Mouse (Mus musculus) neural tube, embryonic 11.5 days (tissue): ENCODE results near the gene Fam43a. TPM values are rescaled to one million over a fixed set of nuclear protein-coding genes. Genes with fewer than 3 reads are reported as not detected.

Experiments
- ATAC-seq: fragments of 200-750 bp; cut with Nextera tagmentation; 2 replicates; pipeline ENCODE4 v1.8.0; 2017; ENCODE audit warnings: moderate number of reproducible peaks, mild to moderate bottlenecking, moderate TSS enrichment, moderate library complexity; ENCODE audit not compliant: insufficient read depth, low FRiP score, low TSS enrichment
- DNase-seq: peaks from one replicate; pipeline ENCODE4 v3.0.0-alpha.2; 2015; ENCODE audit warnings: low spot score
- H3K27ac ChIP-seq: fragments of 300-500 bp; sonication (generic); 2 replicates; pipeline ENCODE4 v1.5.1; 2014; ENCODE audit warnings: low read depth, mild to moderate bottlenecking, low read length
- H3K27me3 ChIP-seq: fragments of 300-500 bp; sonication (generic); 2 replicates; pipeline ENCODE4 v1.6.1; 2014; ENCODE audit warnings: mild to moderate bottlenecking, low read length, mixed read lengths; ENCODE audit not compliant: control insufficient read depth, insufficient read depth
- H3K36me3 ChIP-seq: fragments of 300-500 bp; sonication (generic); 2 replicates; pipeline ENCODE4 v1.6.1; 2014; ENCODE audit warnings: mild to moderate bottlenecking, low read length, moderate library complexity, mixed read lengths; ENCODE audit not compliant: control insufficient read depth, insufficient read depth
- H3K4me1 ChIP-seq: fragments of 300-500 bp; sonication (generic); 2 replicates; pipeline ENCODE4 v1.6.1; 2014; ENCODE audit warnings: low read length, mixed read lengths; ENCODE audit not compliant: control insufficient read depth, insufficient read depth
- H3K4me2 ChIP-seq: fragments of 300-500 bp; sonication (generic); 2 replicates; pipeline ENCODE4 v1.6.1; 2014; ENCODE audit warnings: low read depth, mild to moderate bottlenecking, moderate library complexity
- H3K4me3 ChIP-seq: fragments of 300-500 bp; sonication (generic); 2 replicates; pipeline ENCODE4 v1.5.1; 2014; ENCODE audit warnings: low read depth, low read length
- H3K9ac ChIP-seq: fragments of 300-500 bp; sonication (generic); 2 replicates; pipeline ENCODE4 v1.6.1; 2014; ENCODE audit warnings: mild to moderate bottlenecking, low read length
- H3K9me3 ChIP-seq: fragments of 300-500 bp; sonication (generic); 2 replicates; pipeline ENCODE4 v1.6.1; 2016; ENCODE audit warnings: low read length; ENCODE audit not compliant: control insufficient read depth
- WGBS: fragments of 180-500 bp; shearing (Covaris S2); extraction: QIAGEN DNeasy Blood & Tissue Kit; methylation state at CpG from one replicate; pipeline ENCODE4 v1.1.7; 2014; 5-methylcytosine and 5-hydroxymethylcytosine counted together
- polyA plus RNA-seq: library from polyadenylated mRNA; unstranded; fragments of >200 nt; fragmentation: Nextera tagmentation; extraction: Ambion mirVana; gene quantifications from 2 replicates; pipeline ENCODE4 v1.2.1, GENCODE M21; 2014

Gene Fam43a
- polyA plus RNA-seq, 1 experiment from 2014 or later, result 8.5 TPM

- Histone ChIP-seq H3K9me3 (no peaks in the 10 kb centered on the region), H3K36me3 (no peaks in the 10 kb centered on the region), H3K4me1 (no peaks in the 10 kb centered on the region), H3K4me2 (no peak overlapping the region), H3K27ac (no peak overlapping the region), H3K27me3 (no peaks in the 10 kb centered on the region), H3K4me3 (no peak overlapping the region), H3K9ac (no peak overlapping the region)
- DNase-seq, result no peak
- WGBS, result 62% methylated on average over 8 of the region's 8 CpGs
- no peak for ATAC-seq
Measured at GRCm38 (mm10) chr16:30633906-30634746, 34.6 kb downstream of the Fam43a start.

- H3K9ac ChIP-seq, result no peak overlapping the region
- no peak overlapping the region for H3K27ac ChIP-seq
- no peaks in the 10 kb centered on the region for H3K36me3 ChIP-seq
- H3K4me1 ChIP-seq, result no peaks in the 10 kb centered on the region
- no peaks in the 10 kb centered on the region for H3K9me3 ChIP-seq
- H3K4me2 ChIP-seq, result no peak overlapping the region
- no peak overlapping the region for H3K4me3 ChIP-seq
- DNase-seq (no peak), ATAC-seq (no peak)
- WGBS, result 92% methylated on average over 14 of the region's 14 CpGs
- H3K27me3 ChIP-seq, result no peaks in the 10 kb centered on the region
Measured at GRCm38 (mm10) chr16:30638586-30638985, 39.1 kb downstream of the Fam43a start.

- DNase-seq, result no peak
- Histone ChIP-seq H3K9ac (no peak overlapping the region), H3K4me2 (no peak overlapping the region), H3K27me3 (no peaks in the 10 kb centered on the region), H3K4me3 (no peak overlapping the region), H3K36me3 (no peaks in the 10 kb centered on the region), H3K4me1 (no peaks in the 10 kb centered on the region), H3K27ac (no peak overlapping the region), H3K9me3 (no peaks in the 10 kb centered on the region)
- 15% methylated on average over 2 of the region's 2 CpGs for WGBS
- no peak for ATAC-seq
Measured at GRCm38 (mm10) chr16:30640591-30640990, 41.1 kb downstream of the Fam43a start.

GRCm38 (mm10) chr16:30641408-30641807 lies 41.9 kb downstream of the Fam43a start:
- Histone ChIP-seq H3K36me3 (no peaks in the 10 kb centered on the region), H3K9ac (no peak overlapping the region), H3K4me3 (no peak overlapping the region), H3K9me3 (no peaks in the 10 kb centered on the region), H3K4me1 (no peaks in the 10 kb centered on the region), H3K27me3 (no peaks in the 10 kb centered on the region), H3K27ac (no peak overlapping the region), H3K4me2 (no peak overlapping the region)
- no peak for DNase-seq
- ATAC-seq, result no peak
- 36% methylated on average over 4 of the region's 4 CpGs for WGBS

- WGBS, result 82% methylated on average over 3 of the region's 3 CpGs
- no peak for DNase-seq
- Histone ChIP-seq H3K9me3 (no peaks in the 10 kb centered on the region), H3K4me2 (no peak overlapping the region), H3K27me3 (no peaks in the 10 kb centered on the region), H3K27ac (no peak overlapping the region), H3K36me3 (no peaks in the 10 kb centered on the region), H3K4me1 (no peaks in the 10 kb centered on the region), H3K9ac (no peak overlapping the region), H3K4me3 (no peak overlapping the region)
- no peak for ATAC-seq
Measured at GRCm38 (mm10) chr16:30642229-30642628, 42.7 kb downstream of the Fam43a start.

- no peak overlapping the region for H3K4me3 ChIP-seq
- DNase-seq, result no peak
- H3K36me3 ChIP-seq, result no peaks in the 10 kb centered on the region
- no peak overlapping the region for H3K4me2 ChIP-seq
- no peak overlapping the region for H3K27ac ChIP-seq
- H3K9me3 ChIP-seq, result no peaks in the 10 kb centered on the region
- H3K4me1 ChIP-seq, result no peaks in the 10 kb centered on the region
- no peaks in the 10 kb centered on the region for H3K27me3 ChIP-seq
- WGBS, result 94% methylated on average over 4 of the region's 4 CpGs
- no peak for ATAC-seq
- H3K9ac ChIP-seq, result no peak overlapping the region
Measured at GRCm38 (mm10) chr16:30644981-30645380, 45.5 kb downstream of the Fam43a start.

GRCm38 (mm10) chr16:30645841-30646558 lies 46.5 kb downstream of the Fam43a start:
- DNase-seq, result no peak
- Histone ChIP-seq H3K4me2 (no peak overlapping the region), H3K9me3 (no peaks in the 10 kb centered on the region), H3K4me3 (no peak overlapping the region), H3K27ac (no peak overlapping the region), H3K27me3 (no peaks in the 10 kb centered on the region), H3K4me1 (no peaks in the 10 kb centered on the region), H3K36me3 (no peaks in the 10 kb centered on the region), H3K9ac (no peak overlapping the region)
- 27% methylated on average over 9 of the region's 9 CpGs for WGBS
- ATAC-seq, result no peak

GRCm38 (mm10) chr16:30646856-30647255 lies 47.3 kb downstream of the Fam43a start:
- ATAC-seq, result no peak
- WGBS, result 77% methylated on average over 3 of the region's 3 CpGs
- Histone ChIP-seq H3K4me1 (no peaks in the 10 kb centered on the region), H3K36me3 (no peaks in the 10 kb centered on the region), H3K27me3 (no peaks in the 10 kb centered on the region), H3K4me3 (no peak overlapping the region), H3K27ac (no peak overlapping the region), H3K9me3 (no peaks in the 10 kb centered on the region), H3K4me2 (no peak overlapping the region), H3K9ac (no peak overlapping the region)
- DNase-seq, result no peak

GRCm38 (mm10) chr16:30651292-30651691 lies 51.8 kb downstream of the Fam43a start:
- DNase-seq (no peak), ATAC-seq (no peak)
- Histone ChIP-seq H3K4me2 (no peak overlapping the region), H3K9me3 (no peaks in the 10 kb centered on the region), H3K4me1 (no peaks in the 10 kb centered on the region), H3K9ac (no peak overlapping the region), H3K27me3 (no peaks in the 10 kb centered on the region), H3K27ac (no peak overlapping the region), H3K4me3 (no peak overlapping the region), H3K36me3 (no peaks in the 10 kb centered on the region)
- 94% methylated on average over 1 of the region's 1 CpGs for WGBS
